Mouse (Mus musculus) hindbrain, embryonic 16.5 days (tissue): Measurements from ENCODE around the gene Fbxo21. TPM values are rescaled to one million over a fixed set of nuclear protein-coding genes. Genes with fewer than 3 reads are reported as not detected.

Source experiments
- ATAC-seq: fragments of 200-750 bp; cut with Nextera tagmentation; 2 replicates; pipeline ENCODE4 v1.8.0; 2017; ENCODE audit warnings: moderate TSS enrichment, moderate library complexity
- H3K27ac ChIP-seq: fragments of 300-500 bp; sonication (generic); 2 replicates; pipeline ENCODE4 v1.5.1; 2014; ENCODE audit warnings: low read depth, mild to moderate bottlenecking, control low read depth, low read length, moderate library complexity
- H3K27me3 ChIP-seq: fragments of 300-500 bp; sonication (generic); replicated peaks from 2 replicates; pipeline ENCODE4 v1.6.1; 2014; ENCODE audit warnings: low read length; ENCODE audit not compliant: control insufficient read depth, insufficient read depth
- H3K36me3 ChIP-seq: fragments of 300-500 bp; sonication (generic); 2 replicates; pipeline ENCODE4 v1.6.1; 2014; ENCODE audit warnings: mild to moderate bottlenecking, low read length, moderate library complexity, mixed read lengths; ENCODE audit not compliant: control insufficient read depth, insufficient read depth
- H3K4me1 ChIP-seq: fragments of 300-500 bp; sonication (generic); 2 replicates; pipeline ENCODE4 v1.6.1; 2014; ENCODE audit warnings: low read depth, low read length; ENCODE audit not compliant: control insufficient read depth, insufficient read depth
- H3K4me2 ChIP-seq: fragments of 300-500 bp; sonication (generic); 2 replicates; pipeline ENCODE4 v1.6.1; 2014; ENCODE audit warnings: mild to moderate bottlenecking, low read length, control low read depth, moderate library complexity
- H3K4me3 ChIP-seq: fragments of 300-500 bp; sonication (generic); 2 replicates; pipeline ENCODE4 v1.5.1; 2014; ENCODE audit warnings: mild to moderate bottlenecking, low read length, control low read depth, moderate library complexity
- H3K9ac ChIP-seq: fragments of 300-500 bp; sonication (generic); 2 replicates; pipeline ENCODE4 v1.6.1; 2014; ENCODE audit warnings: low read depth, mild to moderate bottlenecking, control low read depth, low read length, moderate library complexity
- H3K9me3 ChIP-seq: fragments of 300-500 bp; sonication (generic); 2 replicates; pipeline ENCODE4 v1.6.1; 2014; ENCODE audit warnings: mild to moderate bottlenecking, low read length, moderate library complexity; ENCODE audit not compliant: control insufficient read depth
- WGBS: fragments of 180-500 bp; shearing (Covaris S2); extraction: QIAGEN DNeasy Blood & Tissue Kit; methylation state at CpG from one replicate; pipeline ENCODE4 v1.1.7; 2014; 5-methylcytosine and 5-hydroxymethylcytosine counted together
- polyA plus RNA-seq: library from polyadenylated mRNA; unstranded; fragments of >200 nt; fragmentation: Nextera tagmentation; extraction: Ambion mirVana; gene quantifications from 2 replicates; pipeline ENCODE4 v1.2.1, GENCODE M21; 2015

Gene Fbxo21
- polyA plus RNA-seq: 151 and 167 TPM in 2 replicates

GRCm38 (mm10) chr5:117976657-117977500 is at the start of gene Fbxo21:
TSS of gene Fbxo21 (plus strand) at chr5:117976730.
- H3K27ac ChIP-seq: peak within 1 kb of the TSS; percentile 92
- peak within 1 kb of the TSS; percentile 99 for H3K9ac ChIP-seq
- ATAC-seq: peak; percentile 85
- H3K36me3 ChIP-seq: no peaks in the 10 kb centered on the region; the same call in 1 of the 2 replicates
- H3K27me3 ChIP-seq: no peaks in the 10 kb centered on the region
- H3K4me3 ChIP-seq: peak within 1 kb of the TSS; percentile 100
- H3K9me3 ChIP-seq: no peaks in the 10 kb centered on the region
- WGBS: under 1% methylated on average over 85 of the region's 88 CpGs
- H3K4me2 ChIP-seq: peak within 1 kb of the TSS; percentile 63
- peaks cover 18% of the 10 kb centered on the region for H3K4me1 ChIP-seq

- H3K4me2 ChIP-seq: no peak overlapping the region
- H3K9me3 ChIP-seq: no peaks in the 10 kb centered on the region
- 92% methylated on average over 2 of the region's 2 CpGs for WGBS
- no peak overlapping the region for H3K27ac ChIP-seq
- no peaks in the 10 kb centered on the region for H3K36me3 ChIP-seq
- no peak for ATAC-seq
- H3K4me1 ChIP-seq: no peaks in the 10 kb centered on the region
- no peak overlapping the region for H3K9ac ChIP-seq
- H3K4me3 ChIP-seq: no peak overlapping the region
- H3K27me3 ChIP-seq: no peaks in the 10 kb centered on the region
Observed at GRCm38 (mm10) chr5:117928553-117928952, 48.0 kb upstream of the Fbxo21 start.

GRCm38 (mm10) chr5:117932222-117932621 is 44.3 kb upstream of the Fbxo21 start:
- H3K4me1 ChIP-seq: no peaks in the 10 kb centered on the region
- WGBS: 92% methylated on average over 2 of the region's 2 CpGs
- H3K27me3 ChIP-seq: no peaks in the 10 kb centered on the region
- H3K9ac ChIP-seq: no peak overlapping the region
- H3K9me3 ChIP-seq: no peaks in the 10 kb centered on the region
- no peak overlapping the region for H3K27ac ChIP-seq
- H3K36me3 ChIP-seq: no peaks in the 10 kb centered on the region
- no peak overlapping the region for H3K4me3 ChIP-seq
- no peak for ATAC-seq
- H3K4me2 ChIP-seq: no peak overlapping the region

- no peaks in the 10 kb centered on the region for H3K4me1 ChIP-seq
- no peak overlapping the region for H3K4me2 ChIP-seq
- H3K27me3 ChIP-seq: no peaks in the 10 kb centered on the region
- no peak overlapping the region for H3K4me3 ChIP-seq
- ATAC-seq: no peak; the same call in 1 of the 2 replicates
- 4% methylated on average over 6 of the region's 9 CpGs for WGBS
- H3K9ac ChIP-seq: no peak overlapping the region
- H3K27ac ChIP-seq: no peak overlapping the region
- H3K9me3 ChIP-seq: no peaks in the 10 kb centered on the region
- no peaks in the 10 kb centered on the region for H3K36me3 ChIP-seq
Observed at GRCm38 (mm10) chr5:117932862-117933261, 43.7 kb upstream of the Fbxo21 start.

GRCm38 (mm10) chr5:117936346-117936745 is 40.2 kb upstream of the Fbxo21 start:
- Histone ChIP-seq H3K9ac (no peak overlapping the region), H3K36me3 (no peaks in the 10 kb centered on the region), H3K4me1 (no peaks in the 10 kb centered on the region), H3K27me3 (no peaks in the 10 kb centered on the region), H3K9me3 (no peaks in the 10 kb centered on the region), H3K4me2 (no peak overlapping the region), H3K4me3 (no peak overlapping the region), H3K27ac (no peak overlapping the region)
- WGBS: 62% methylated on average over 16 of the region's 16 CpGs
- ATAC-seq: no peak

- WGBS: 83% methylated on average over 3 of the region's 3 CpGs
- H3K27ac ChIP-seq: no peak overlapping the region
- H3K4me1 ChIP-seq: no peaks in the 10 kb centered on the region
- no peaks in the 10 kb centered on the region for H3K27me3 ChIP-seq
- H3K9ac ChIP-seq: no peak overlapping the region
- no peaks in the 10 kb centered on the region for H3K36me3 ChIP-seq
- H3K9me3 ChIP-seq: no peaks in the 10 kb centered on the region
- no peak for ATAC-seq
- no peak overlapping the region for H3K4me3 ChIP-seq
- no peak overlapping the region for H3K4me2 ChIP-seq
Observed at GRCm38 (mm10) chr5:117937186-117937585, 39.3 kb upstream of the Fbxo21 start.

GRCm38 (mm10) chr5:117938182-117938581 is 38.3 kb upstream of the Fbxo21 start:
- Histone ChIP-seq H3K4me2 (peak overlapping the region; percentile 39), H3K27ac (no peak overlapping the region), H3K9me3 (no peaks in the 10 kb centered on the region), H3K9ac (no peak overlapping the region), H3K27me3 (no peaks in the 10 kb centered on the region), H3K4me3 (no peak overlapping the region), H3K36me3 (no peaks in the 10 kb centered on the region), H3K4me1 (no peaks in the 10 kb centered on the region)
- 16% methylated on average over 14 of the region's 14 CpGs for WGBS
- ATAC-seq: no peak

- Histone ChIP-seq H3K36me3 (no peaks in the 10 kb centered on the region), H3K4me2 (no peak overlapping the region), H3K27me3 (no peaks in the 10 kb centered on the region), H3K9me3 (no peaks in the 10 kb centered on the region), H3K27ac (no peak overlapping the region), H3K4me1 (no peaks in the 10 kb centered on the region), H3K9ac (no peak overlapping the region), H3K4me3 (no peak overlapping the region)
- 67% methylated on average over 8 of the region's 8 CpGs for WGBS
- no peak for ATAC-seq
Observed at GRCm38 (mm10) chr5:117939402-117939801, 37.1 kb upstream of the Fbxo21 start.

GRCm38 (mm10) chr5:117941552-117941951 is 35.0 kb upstream of the Fbxo21 start:
- no peak overlapping the region for H3K4me2 ChIP-seq
- WGBS: 74% methylated on average over 3 of the region's 3 CpGs
- H3K4me3 ChIP-seq: no peak overlapping the region
- no peak for ATAC-seq
- H3K27ac ChIP-seq: no peak overlapping the region
- no peak overlapping the region for H3K9ac ChIP-seq
- no peaks in the 10 kb centered on the region for H3K27me3 ChIP-seq
- no peaks in the 10 kb centered on the region for H3K9me3 ChIP-seq
- no peaks in the 10 kb centered on the region for H3K36me3 ChIP-seq
- no peaks in the 10 kb centered on the region for H3K4me1 ChIP-seq
